Mouse (Mus musculus): ENCODE results near the gene Olfr589.
"Not testable (repeated sequence)": the region's sequence is repeated elsewhere in the genome, so short reads cannot be mapped to it uniquely, and the experiment has no call there.

Olfr589 gene

DNA sequence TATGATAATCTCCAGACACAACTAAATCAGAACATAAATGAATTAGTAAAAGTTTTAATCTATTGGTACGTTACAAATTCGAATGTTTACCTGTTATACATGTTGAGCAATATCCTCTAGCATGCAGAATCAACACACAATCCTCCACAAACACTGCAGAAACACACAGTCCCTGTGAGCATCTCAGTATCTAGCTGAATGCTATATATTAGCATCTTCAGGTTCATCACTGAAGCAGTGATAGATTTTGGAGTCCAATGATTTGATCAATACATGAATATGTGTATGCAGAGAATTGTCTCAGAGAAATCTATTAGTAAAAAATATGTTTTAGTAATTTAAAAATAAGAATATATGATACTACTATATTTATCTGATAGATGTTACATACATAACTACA lies at the start of gene Olfr589:
Olfr589 (minus strand) TSS at position 101 of the 400 bp plus-strand sequence.
- no peak for DNase-seq (ENCODE audit: low spot score in 2 of 2)

DNA sequence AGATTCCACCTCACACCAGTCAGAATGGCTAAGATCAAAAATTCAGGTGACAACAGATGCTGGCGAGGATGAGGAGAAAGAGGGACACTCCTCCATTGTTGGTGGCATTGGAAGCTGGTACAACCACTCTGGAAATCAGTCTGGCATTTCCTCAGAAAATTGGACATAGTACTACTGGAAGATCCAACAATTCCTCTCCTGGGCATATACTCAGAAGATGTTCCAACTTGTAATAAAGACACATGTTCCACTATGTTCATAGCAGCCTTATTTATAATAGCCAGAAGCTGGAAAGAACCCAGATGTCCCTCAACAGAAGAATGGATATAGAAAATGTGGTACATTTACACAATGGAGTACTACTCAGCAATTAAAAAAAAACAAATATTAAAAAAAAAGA lies 28.3 kb upstream of the Olfr589 start, which contains the start of gene Olfr592:
Olfr592 (plus strand) TSS at position 301 of the 400 bp plus-strand sequence.
- DNase-seq (ENCODE audit: low spot score in 2 of 2): not testable (repeated sequence)

DNA sequence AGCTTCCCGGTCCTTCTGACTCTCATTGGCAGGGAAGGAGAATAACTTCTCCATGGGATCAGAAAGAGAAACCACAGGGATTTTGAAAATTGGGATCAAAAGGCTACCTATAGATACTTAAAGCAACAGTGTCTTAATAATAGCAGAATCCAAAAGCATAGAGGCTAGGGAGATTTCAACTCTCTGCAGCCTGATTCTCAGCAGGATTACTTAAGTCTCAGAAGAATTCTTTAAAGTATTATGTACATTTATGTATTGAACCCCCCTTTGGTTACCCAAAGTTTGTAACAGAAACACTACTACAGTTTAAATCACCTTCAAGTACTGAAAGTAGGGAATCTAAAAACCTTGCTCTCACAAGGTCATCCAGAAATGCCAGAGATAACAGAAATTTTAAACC lies 22.1 kb upstream of the Olfr589 start, which contains the start of gene Olfr591:
Olfr591 (minus strand) TSS at position 101 of the 400 bp plus-strand sequence.
- no peak for DNase-seq (ENCODE audit: low spot score in 2 of 2)

DNA sequence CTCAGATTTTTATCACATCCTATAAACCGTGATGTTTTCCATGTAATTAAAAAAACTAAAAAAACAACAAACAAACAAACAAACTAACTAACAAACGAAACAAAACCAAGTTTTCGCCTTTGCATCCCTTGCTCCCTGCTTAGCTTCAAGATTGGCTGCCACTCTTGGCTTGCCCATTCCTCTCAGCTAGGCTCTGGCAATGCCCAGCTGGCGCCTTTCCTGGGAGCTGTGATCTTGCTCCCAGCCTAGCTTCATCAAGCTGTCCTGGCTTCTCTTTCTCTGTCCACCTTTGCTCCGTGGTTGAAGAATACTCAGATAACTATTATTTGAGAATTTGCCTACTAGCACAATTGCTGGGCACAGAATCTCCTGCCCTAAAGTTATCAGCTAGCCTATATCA lies 13.5 kb upstream of the Olfr589 start:
- DNase-seq (ENCODE audit: low spot score in 2 of 2): no peak

DNA sequence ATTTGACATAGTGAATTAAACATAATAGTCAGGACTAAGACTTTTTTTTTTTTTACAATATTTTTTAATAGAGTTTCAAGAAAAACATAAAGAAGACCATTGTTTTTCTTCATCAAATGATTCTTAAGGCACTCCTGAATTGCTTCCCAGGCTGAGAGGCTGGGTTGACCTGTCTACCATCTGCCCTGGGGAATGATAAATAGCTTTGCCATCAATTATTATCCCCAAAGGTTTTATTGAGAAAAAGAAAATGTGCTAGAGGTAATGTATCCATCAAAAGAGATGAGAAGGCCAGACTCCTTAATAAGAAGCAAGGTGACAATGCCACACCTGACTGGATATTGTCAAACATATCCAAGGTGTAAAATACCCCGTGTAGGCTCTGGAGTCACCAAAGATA lies 15.6 kb downstream of the Olfr589 start, which contains the start of gene Olfr588-ps1:
Olfr588-ps1 (plus strand) TSS at position 301 of the 400 bp plus-strand sequence.
- DNase-seq (ENCODE audit: low spot score in 2 of 2): no peak

DNA sequence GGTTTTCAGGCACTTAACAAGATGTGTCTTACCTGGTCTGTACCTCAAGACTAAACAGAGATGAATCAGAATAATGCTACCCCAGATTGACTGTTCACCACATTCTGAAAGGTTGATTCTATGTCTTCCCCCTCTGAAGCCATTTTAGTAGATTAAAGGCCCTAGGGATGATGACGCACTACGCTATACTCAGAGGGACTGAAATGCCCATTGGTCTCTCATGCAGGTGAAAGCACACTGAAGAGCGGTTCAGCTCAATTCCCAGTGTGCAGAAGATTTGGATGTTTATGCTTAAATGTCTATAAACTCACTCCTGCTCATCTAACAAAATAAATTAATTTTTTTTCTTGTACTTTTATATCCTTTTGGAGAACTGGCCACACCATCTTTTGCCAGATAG lies 30.6 kb downstream of the Olfr589 start, which contains the start of gene Olfr586:
Olfr586 (minus strand) TSS at position 101 of the 400 bp plus-strand sequence.
- no peak for DNase-seq (ENCODE audit: low spot score in 2 of 2)

DNA sequence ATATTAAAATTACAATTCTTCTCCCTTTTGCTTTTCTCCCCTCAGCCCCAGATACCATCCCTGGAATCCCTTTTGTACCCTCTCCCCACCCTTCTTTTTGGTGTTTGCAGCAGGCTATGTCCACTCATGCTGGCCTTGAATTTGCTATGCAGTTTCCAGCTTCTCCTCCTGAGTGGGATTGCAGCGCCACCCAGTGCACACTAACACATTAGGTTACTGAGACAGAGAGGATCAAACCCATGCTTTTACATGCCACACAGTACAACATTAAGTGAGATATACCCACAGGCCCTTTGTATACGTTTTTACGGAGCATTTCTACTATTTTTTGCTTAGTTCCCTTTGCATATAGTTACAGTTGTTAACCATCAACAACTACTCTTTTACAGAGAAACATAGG lies 36.8 kb downstream of the Olfr589 start:
- no peak for DNase-seq (ENCODE audit: low spot score in 2 of 2)

Data from right cerebral cortex, adult 2 months (tissue).